Mouse (Mus musculus): ENCODE data around the gene Galnt6. TPM values are rescaled to one million over a fixed set of nuclear protein-coding genes. Genes with fewer than 3 reads are reported as not detected.

Galnt6 gene
- polyA plus RNA-seq, 1 experiment from 2014 or later = 0.08 TPM

GRCm38 (mm10) chr15:100686434-100686833, 42.7 kb downstream of the Galnt6 start:
- H3K4me1 ChIP-seq (ENCODE audit: control insufficient read depth, insufficient read depth, low read length) = no peaks in the 10 kb centered on the region
- H3K27me3 ChIP-seq (ENCODE audit: control insufficient read depth, insufficient read depth, low read length) = no peaks in the 10 kb centered on the region
- H3K27ac ChIP-seq (replicated peaks; ENCODE audit: low read depth, low read length) = no peak overlapping the region
- WGBS = 84% methylated on average over 6 of the region's 6 CpGs
- ATAC-seq (replicated peaks; ENCODE audit: insufficient number of reproducible peaks, low FRiP score, low TSS enrichment, low read depth) = no peak
- no peaks in the 10 kb centered on the region for H3K36me3 ChIP-seq (replicated peaks; ENCODE audit: control insufficient read depth, insufficient read depth, low read depth, low read length)
- no peak for DNase-seq (ENCODE audit: low spot score)
- no peak overlapping the region for H3K9ac ChIP-seq (replicated peaks; ENCODE audit: low read length)
- no peak overlapping the region for H3K4me3 ChIP-seq (ENCODE audit: low read depth, low read length)
- no peaks in the 10 kb centered on the region for H3K9me3 ChIP-seq (replicated peaks; ENCODE audit: control insufficient read depth, low read length)
- H3K4me2 ChIP-seq (ENCODE audit: low read depth, low read length) = no peak overlapping the region

GRCm38 (mm10) chr15:100685849-100686248, 43.3 kb downstream of the Galnt6 start:
- no peak overlapping the region for H3K4me2 ChIP-seq (ENCODE audit: low read depth, low read length)
- H3K4me1 ChIP-seq (ENCODE audit: control insufficient read depth, insufficient read depth, low read length) = no peaks in the 10 kb centered on the region
- H3K4me3 ChIP-seq (ENCODE audit: low read depth, low read length) = no peak overlapping the region
- no peaks in the 10 kb centered on the region for H3K9me3 ChIP-seq (replicated peaks; ENCODE audit: control insufficient read depth, low read length)
- H3K36me3 ChIP-seq (replicated peaks; ENCODE audit: control insufficient read depth, insufficient read depth, low read depth, low read length) = no peaks in the 10 kb centered on the region
- ATAC-seq (replicated peaks; ENCODE audit: insufficient number of reproducible peaks, low FRiP score, low TSS enrichment, low read depth) = no peak
- 92% methylated on average over 8 of the region's 8 CpGs for WGBS
- H3K27ac ChIP-seq (replicated peaks; ENCODE audit: low read depth, low read length) = no peak overlapping the region
- no peaks in the 10 kb centered on the region for H3K27me3 ChIP-seq (ENCODE audit: control insufficient read depth, insufficient read depth, low read length)
- no peak overlapping the region for H3K9ac ChIP-seq (replicated peaks; ENCODE audit: low read length)
- no peak for DNase-seq (ENCODE audit: low spot score)

GRCm38 (mm10) chr15:100685255-100685654, 43.9 kb downstream of the Galnt6 start:
- DNase-seq (ENCODE audit: low spot score) = no peak
- 19% methylated on average over 13 of the region's 13 CpGs for WGBS
- Histone ChIP-seq H3K9me3 (replicated peaks; ENCODE audit: control insufficient read depth, low read length) (no peaks in the 10 kb centered on the region), H3K27ac (replicated peaks; ENCODE audit: low read depth, low read length) (no peak overlapping the region), H3K4me1 (ENCODE audit: control insufficient read depth, insufficient read depth, low read length) (no peaks in the 10 kb centered on the region), H3K27me3 (ENCODE audit: control insufficient read depth, insufficient read depth, low read length) (no peaks in the 10 kb centered on the region), H3K9ac (replicated peaks; ENCODE audit: low read length) (no peak overlapping the region), H3K4me2 (ENCODE audit: low read depth, low read length) (no peak overlapping the region), H3K36me3 (replicated peaks; ENCODE audit: control insufficient read depth, insufficient read depth, low read depth, low read length) (no peaks in the 10 kb centered on the region), H3K4me3 (ENCODE audit: low read depth, low read length) (no peak overlapping the region)
- no peak for ATAC-seq (replicated peaks; ENCODE audit: insufficient number of reproducible peaks, low FRiP score, low TSS enrichment, low read depth)

GRCm38 (mm10) chr15:100684450-100684849, 44.7 kb downstream of the Galnt6 start:
- ATAC-seq (replicated peaks; ENCODE audit: insufficient number of reproducible peaks, low FRiP score, low TSS enrichment, low read depth) = no peak
- Histone ChIP-seq H3K9ac (replicated peaks; ENCODE audit: low read length) (no peak overlapping the region), H3K4me1 (ENCODE audit: control insufficient read depth, insufficient read depth, low read length) (no peaks in the 10 kb centered on the region), H3K4me2 (ENCODE audit: low read depth, low read length) (no peak overlapping the region), H3K27ac (replicated peaks; ENCODE audit: low read depth, low read length) (no peak overlapping the region), H3K36me3 (replicated peaks; ENCODE audit: control insufficient read depth, insufficient read depth, low read depth, low read length) (no peaks in the 10 kb centered on the region), H3K9me3 (replicated peaks; ENCODE audit: control insufficient read depth, low read length) (no peaks in the 10 kb centered on the region), H3K27me3 (ENCODE audit: control insufficient read depth, insufficient read depth, low read length) (no peaks in the 10 kb centered on the region), H3K4me3 (ENCODE audit: low read depth, low read length) (no peak overlapping the region)
- no peak for DNase-seq (ENCODE audit: low spot score)
- 65% methylated on average over 10 of the region's 10 CpGs for WGBS

- 50% methylated on average over 2 of the region's 2 CpGs for WGBS
- Histone ChIP-seq H3K36me3 (replicated peaks; ENCODE audit: control insufficient read depth, insufficient read depth, low read depth, low read length) (no peaks in the 10 kb centered on the region), H3K9ac (replicated peaks; ENCODE audit: low read length) (no peak overlapping the region), H3K4me3 (ENCODE audit: low read depth, low read length) (no peak overlapping the region), H3K4me2 (ENCODE audit: low read depth, low read length) (no peak overlapping the region), H3K9me3 (replicated peaks; ENCODE audit: control insufficient read depth, low read length) (no peaks in the 10 kb centered on the region), H3K27ac (replicated peaks; ENCODE audit: low read depth, low read length) (no peak overlapping the region), H3K4me1 (ENCODE audit: control insufficient read depth, insufficient read depth, low read length) (no peaks in the 10 kb centered on the region), H3K27me3 (ENCODE audit: control insufficient read depth, insufficient read depth, low read length) (no peaks in the 10 kb centered on the region)
- DNase-seq (ENCODE audit: low spot score) (peak; percentile 92), ATAC-seq (replicated peaks; ENCODE audit: insufficient number of reproducible peaks, low FRiP score, low TSS enrichment, low read depth) (no peak)
Measured at GRCm38 (mm10) chr15:100683041-100683440, 46.1 kb downstream of the Galnt6 start.

- Histone ChIP-seq H3K4me2 (ENCODE audit: low read depth, low read length) (no peak overlapping the region), H3K4me1 (ENCODE audit: control insufficient read depth, insufficient read depth, low read length) (no peaks in the 10 kb centered on the region), H3K27ac (replicated peaks; ENCODE audit: low read depth, low read length) (no peak overlapping the region), H3K4me3 (ENCODE audit: low read depth, low read length) (no peak overlapping the region), H3K27me3 (ENCODE audit: control insufficient read depth, insufficient read depth, low read length) (no peaks in the 10 kb centered on the region), H3K36me3 (replicated peaks; ENCODE audit: control insufficient read depth, insufficient read depth, low read depth, low read length) (no peaks in the 10 kb centered on the region), H3K9me3 (replicated peaks; ENCODE audit: control insufficient read depth, low read length) (no peaks in the 10 kb centered on the region), H3K9ac (replicated peaks; ENCODE audit: low read length) (no peak overlapping the region)
- ATAC-seq (replicated peaks; ENCODE audit: insufficient number of reproducible peaks, low FRiP score, low TSS enrichment, low read depth) = no peak
- WGBS = 28% methylated on average over 7 of the region's 7 CpGs
- no peak for DNase-seq (ENCODE audit: low spot score)
Measured at GRCm38 (mm10) chr15:100681770-100682169, 47.4 kb downstream of the Galnt6 start.

GRCm38 (mm10) chr15:100680381-100680780, 48.8 kb downstream of the Galnt6 start:
- no peak overlapping the region for H3K9ac ChIP-seq (replicated peaks; ENCODE audit: low read length)
- no peak for ATAC-seq (replicated peaks; ENCODE audit: insufficient number of reproducible peaks, low FRiP score, low TSS enrichment, low read depth)
- no peak overlapping the region for H3K4me2 ChIP-seq (ENCODE audit: low read depth, low read length)
- H3K4me1 ChIP-seq (ENCODE audit: control insufficient read depth, insufficient read depth, low read length) = no peaks in the 10 kb centered on the region
- no peaks in the 10 kb centered on the region for H3K36me3 ChIP-seq (replicated peaks; ENCODE audit: control insufficient read depth, insufficient read depth, low read depth, low read length)
- WGBS = 45% methylated on average over 3 of the region's 3 CpGs
- no peaks in the 10 kb centered on the region for H3K9me3 ChIP-seq (replicated peaks; ENCODE audit: control insufficient read depth, low read length)
- DNase-seq (ENCODE audit: low spot score) = no peak
- no peaks in the 10 kb centered on the region for H3K27me3 ChIP-seq (ENCODE audit: control insufficient read depth, insufficient read depth, low read length)
- H3K27ac ChIP-seq (replicated peaks; ENCODE audit: low read depth, low read length) = no peak overlapping the region
- H3K4me3 ChIP-seq (ENCODE audit: low read depth, low read length) = no peak overlapping the region

GRCm38 (mm10) chr15:100679005-100679404, 50.2 kb downstream of the Galnt6 start:
- WGBS = 92% methylated on average over 14 of the region's 14 CpGs

More at GRCm38 (mm10) chr15:100679005-100679404, 50.2 kb downstream of the Galnt6 start:
- DNase-seq (ENCODE audit: low spot score) (no peak), ATAC-seq (replicated peaks; ENCODE audit: insufficient number of reproducible peaks, low FRiP score, low TSS enrichment, low read depth) (no peak)
- Histone ChIP-seq H3K9me3 (replicated peaks; ENCODE audit: control insufficient read depth, low read length) (no peaks in the 10 kb centered on the region), H3K36me3 (replicated peaks; ENCODE audit: control insufficient read depth, insufficient read depth, low read depth, low read length) (no peaks in the 10 kb centered on the region), H3K9ac (replicated peaks; ENCODE audit: low read length) (no peak overlapping the region), H3K27me3 (ENCODE audit: control insufficient read depth, insufficient read depth, low read length) (no peaks in the 10 kb centered on the region), H3K27ac (replicated peaks; ENCODE audit: low read depth, low read length) (no peak overlapping the region), H3K4me1 (ENCODE audit: control insufficient read depth, insufficient read depth, low read length) (no peaks in the 10 kb centered on the region), H3K4me2 (ENCODE audit: low read depth, low read length) (no peak overlapping the region), H3K4me3 (ENCODE audit: low read depth, low read length) (no peak overlapping the region)
